Mouse (Mus musculus) limb, embryonic 14.5 days (tissue): Measurements from ENCODE around the gene Ginm1. TPM values are rescaled to one million over a fixed set of nuclear protein-coding genes. Genes with fewer than 3 reads are reported as not detected.

Experiments
- ATAC-seq: fragments of 200-750 bp; cut with Nextera tagmentation; 2 replicates; pipeline ENCODE4 v1.8.0; 2017; ENCODE audit warnings: low read depth, moderate number of reproducible peaks, moderate TSS enrichment; ENCODE audit not compliant: low FRiP score
- DNase-seq: peaks from one replicate; pipeline ENCODE4 v3.0.0-alpha.2; 2015; ENCODE audit warnings: low spot score
- H3K27ac ChIP-seq: fragments of 300-500 bp; sonication (generic); replicated peaks from 2 replicates; pipeline ENCODE4 v1.5.1; 2014; ENCODE audit warnings: low read depth, mild to moderate bottlenecking, low read length, moderate library complexity, mixed read lengths
- H3K27me3 ChIP-seq: fragments of 300-500 bp; sonication (generic); 2 replicates; pipeline ENCODE4 v1.6.1; 2014; ENCODE audit warnings: low read length, mixed read lengths; ENCODE audit not compliant: control insufficient read depth, insufficient read depth
- H3K36me3 ChIP-seq: fragments of 300-500 bp; sonication (generic); 2 replicates; pipeline ENCODE4 v1.6.1; 2014; ENCODE audit warnings: mild to moderate bottlenecking, low read length, moderate library complexity, mixed read lengths; ENCODE audit not compliant: control insufficient read depth, insufficient read depth
- H3K4me1 ChIP-seq: fragments of 300-500 bp; sonication (generic); 2 replicates; pipeline ENCODE4 v1.6.1; 2014; ENCODE audit warnings: antibody characterized with exemption, low read length, mixed read lengths; ENCODE audit not compliant: control insufficient read depth, insufficient read depth
- H3K4me2 ChIP-seq: fragments of 300-500 bp; sonication (generic); replicated peaks from 2 replicates; pipeline ENCODE4 v1.6.1; 2014; ENCODE audit warnings: low read depth, mild to moderate bottlenecking, low read length, moderate library complexity; ENCODE audit not compliant: severe bottlenecking
- H3K4me3 ChIP-seq: fragments of 300-500 bp; sonication (generic); replicated peaks from 2 replicates; pipeline ENCODE4 v1.5.1; 2014; ENCODE audit warnings: low read length
- H3K9ac ChIP-seq: fragments of 300-500 bp; sonication (generic); 2 replicates; pipeline ENCODE4 v1.6.1; 2014; ENCODE audit warnings: mild to moderate bottlenecking, low read depth, low read length, moderate library complexity; ENCODE audit not compliant: severe bottlenecking
- H3K9me3 ChIP-seq: fragments of 300-500 bp; sonication (generic); 2 replicates; pipeline ENCODE4 v1.6.1; 2016; ENCODE audit warnings: low read length; ENCODE audit not compliant: control insufficient read depth
- POLR2A ChIP-seq: fragments of 200-500 bp; IDR thresholded peaks from 2 replicates; pipeline ENCODE4 v1.8.0; 2012; ENCODE audit warnings: inconsistent platforms, mild to moderate bottlenecking, moderate library complexity, borderline replicate concordance; ENCODE audit not compliant: insufficient read depth, insufficient read length; ENCODE audit errors: extremely low read depth
- WGBS: fragments of 180-500 bp; shearing (Covaris S2); extraction: QIAGEN DNeasy Blood & Tissue Kit; methylation state at CpG from one replicate; pipeline ENCODE4 v1.1.7; 2014; 5-methylcytosine and 5-hydroxymethylcytosine counted together
- microRNA-seq: library from miRNA; unstranded; fragments of <30 nt; microRNA quantifications from one replicate; pipeline ENCODE4, GENCODE M21; 2016
- polyA plus RNA-seq, 2 experiments: library from polyadenylated mRNA; depleted of rRNA in 1 of 2; stranded (reverse) in 1 of 2; unstranded in 1 of 2; fragments of >200 nt; fragmentation: Nextera tagmentation in 1 of 2; extraction: Ambion mirVana in 1 of 2; gene quantifications; 2 replicates each; pipeline versions ENCODE4 v1.2.1 to v1.2.3; 2012 to 2014

The Ginm1 gene
- polyA plus RNA-seq, 2 experiments = 49.2 to 86.2 TPM

- no peak for DNase-seq
- no peak for TF ChIP-seq POLR2A
- ATAC-seq = no peak
- H3K9me3 ChIP-seq = no peaks in the 10 kb centered on the region
- no peak overlapping the region for H3K27ac ChIP-seq
- peaks cover 15% of the 10 kb centered on the region for H3K36me3 ChIP-seq
- no peaks in the 10 kb centered on the region for H3K27me3 ChIP-seq
- H3K9ac ChIP-seq = no peak overlapping the region
- H3K4me1 ChIP-seq = no peaks in the 10 kb centered on the region
- no peak overlapping the region for H3K4me3 ChIP-seq
- H3K4me2 ChIP-seq = no peak overlapping the region
These were observed 55.5 kb downstream of the Ginm1 start for GRCm38 (mm10) chr10:7737122-7737521.

GRCm38 (mm10) chr10:7731582-7731981, 61.0 kb downstream of the Ginm1 start:
- Histone ChIP-seq H3K27me3 (no peaks in the 10 kb centered on the region), H3K9ac (no peak overlapping the region), H3K9me3 (no peaks in the 10 kb centered on the region), H3K36me3 (no peaks in the 10 kb centered on the region), H3K4me1 (peaks cover 5% of the 10 kb centered on the region), H3K27ac (no peak overlapping the region), H3K4me2 (no peak overlapping the region), H3K4me3 (no peak overlapping the region)
- no peak for ATAC-seq
- no peak for DNase-seq
- TF ChIP-seq POLR2A = no peak

DNA sequence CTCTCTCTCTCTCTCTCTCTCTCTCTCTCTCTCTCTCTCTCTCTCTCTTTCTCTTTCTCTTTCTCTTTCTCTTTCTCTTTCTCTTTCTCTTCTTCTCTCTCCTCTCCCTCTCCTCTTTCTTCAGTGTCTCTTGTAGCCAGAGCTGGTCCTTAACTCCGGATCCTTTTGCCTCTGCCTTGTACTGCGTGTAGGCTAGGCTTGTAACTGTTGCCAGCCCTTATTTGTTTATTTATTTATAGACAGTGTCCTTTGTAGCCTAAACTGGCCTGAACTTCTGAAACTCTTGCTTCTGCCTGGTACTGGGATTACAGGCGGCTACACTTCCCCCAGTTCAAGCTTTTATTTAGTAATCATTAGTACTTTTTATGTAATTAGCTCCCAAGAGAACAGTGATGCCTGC, 65.6 kb downstream of the Ginm1 start:
- Histone ChIP-seq H3K27me3 (no peaks in the 10 kb centered on the region), H3K4me3 (peak overlapping the region; percentile 88), H3K36me3 (no peaks in the 10 kb centered on the region), H3K9ac (peak overlapping the region; percentile 39; the same call in 1 of the 2 replicates), H3K4me2 (peak overlapping the region; percentile 60), H3K27ac (no peak overlapping the region), H3K4me1 (peaks cover 5% of the 10 kb centered on the region), H3K9me3 (no peaks in the 10 kb centered on the region)
- 12% methylated on average over 3 of the region's 3 CpGs for WGBS
- TF ChIP-seq POLR2A = no peak
- DNase-seq = no peak
- no peak for ATAC-seq

DNA sequence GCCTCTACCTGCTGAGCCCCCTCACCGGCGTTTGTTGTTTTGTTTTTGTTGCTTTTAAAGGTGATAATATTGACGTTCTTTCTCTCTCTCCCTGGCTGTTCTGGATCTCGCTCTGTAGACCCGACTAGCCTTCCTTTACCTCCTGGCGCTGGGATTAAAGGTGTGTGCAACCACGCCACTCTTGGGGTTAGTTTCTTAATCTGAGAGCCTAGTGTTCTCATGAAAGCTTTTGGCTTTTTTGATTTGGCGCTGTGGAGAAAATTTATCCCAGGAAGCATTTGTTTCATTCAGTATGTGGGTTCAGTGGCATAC, 66.2 kb downstream of the Ginm1 start:
- peak overlapping the region; percentile 77 for H3K9ac ChIP-seq
- 0% methylated on average over 8 of the region's 8 CpGs for WGBS

GRCm38 (mm10) chr10:7725751-7726500, 66.7 kb downstream of the Ginm1 start, which contains the start of gene Katna1:
Katna1 (plus strand) TSS chr10:7726000.
- H3K36me3 ChIP-seq = no peaks in the 10 kb centered on the region
- peaks cover 5% of the 10 kb centered on the region for H3K4me1 ChIP-seq
- 1% methylated on average over 49 of the region's 49 CpGs for WGBS
- no peaks in the 10 kb centered on the region for H3K9me3 ChIP-seq
- peak within 1 kb of the TSS; percentile 88 for H3K4me3 ChIP-seq
- peak; percentile 73; the same call in 1 of the 2 replicates for TF ChIP-seq POLR2A
- peak; percentile 99 for ATAC-seq
- peak; percentile 96 for DNase-seq
- H3K4me2 ChIP-seq = peak within 1 kb of the TSS; percentile 60
- no peaks in the 10 kb centered on the region for H3K27me3 ChIP-seq
- peak within 1 kb of the TSS; percentile 72 for H3K27ac ChIP-seq
- peak within 1 kb of the TSS; percentile 77 for H3K9ac ChIP-seq

More for the DNA sequence above, 66.2 kb downstream of the Ginm1 start:
- no peak for TF ChIP-seq POLR2A
- ATAC-seq = no peak
- Histone ChIP-seq H3K4me1 (peaks cover 5% of the 10 kb centered on the region), H3K36me3 (no peaks in the 10 kb centered on the region), H3K9me3 (no peaks in the 10 kb centered on the region), H3K4me2 (peak overlapping the region; percentile 60), H3K4me3 (peak overlapping the region; percentile 88), H3K27me3 (no peaks in the 10 kb centered on the region), H3K27ac (peak overlapping the region; percentile 72; the same call in 1 of the 2 replicates)
- DNase-seq = no peak

Small RNA genes within 50 kb of the gene (microRNA-seq; reads per million reads assigned to microRNA genes)
- 1.6 reads per million for gene Mir5104

Other genes starting within 250 kb of the Ginm1 start
- gene Lrp11, start 203.0 kb downstream of the Ginm1 start, polyA plus RNA-seq (2012; rRNA removed) = 1.8 and 2.1 TPM in 2 replicates
- gene Lrp11, start 203.0 kb downstream of the Ginm1 start, polyA plus RNA-seq (2014; fragmentation: Nextera tagmentation; extraction: Ambion mirVana) = 1.3 and 2.0 TPM in 2 replicates
- 34.7 and 36.8 TPM in 2 replicates for gene Nup43, start 125.3 kb downstream of the Ginm1 start, polyA plus RNA-seq (2012; rRNA removed)
- gene Nup43, start 125.3 kb downstream of the Ginm1 start, polyA plus RNA-seq (2014; fragmentation: Nextera tagmentation; extraction: Ambion mirVana) = 47.1 and 49.1 TPM in 2 replicates
- gene Pcmt1, start 111.7 kb downstream of the Ginm1 start, polyA plus RNA-seq (2012; rRNA removed) = 52.1 and 66.5 TPM in 2 replicates
- 115 and 125 TPM in 2 replicates for gene Pcmt1, start 111.7 kb downstream of the Ginm1 start, polyA plus RNA-seq (2014; fragmentation: Nextera tagmentation; extraction: Ambion mirVana)
- gene Lats1, start 111.6 kb downstream of the Ginm1 start, polyA plus RNA-seq (2012; rRNA removed) = 21.5 and 24.0 TPM in 2 replicates
- 12.0 and 14.0 TPM in 2 replicates for gene Lats1, start 111.6 kb downstream of the Ginm1 start, polyA plus RNA-seq (2014; fragmentation: Nextera tagmentation; extraction: Ambion mirVana)
- 16.6 and 22.7 TPM in 2 replicates for gene Katna1, start 66.8 kb downstream of the Ginm1 start, polyA plus RNA-seq (2012; rRNA removed)
- 58.4 and 59.8 TPM in 2 replicates for gene Katna1, start 66.8 kb downstream of the Ginm1 start, polyA plus RNA-seq (2014; fragmentation: Nextera tagmentation; extraction: Ambion mirVana)
- gene Ppil4, start 67 bp upstream of the Ginm1 start, polyA plus RNA-seq (2012; rRNA removed) = 17.1 and 21.3 TPM in 2 replicates
- 34.7 and 36.3 TPM in 2 replicates for gene Ppil4, start 67 bp upstream of the Ginm1 start, polyA plus RNA-seq (2014; fragmentation: Nextera tagmentation; extraction: Ambion mirVana)
- gene Zc3h12d, start 39.6 kb upstream of the Ginm1 start, polyA plus RNA-seq (2012; rRNA removed) = 0.38 and 0.46 TPM in 2 replicates
- 0.17 and 0.19 TPM in 2 replicates for gene Zc3h12d, start 39.6 kb upstream of the Ginm1 start, polyA plus RNA-seq (2014; fragmentation: Nextera tagmentation; extraction: Ambion mirVana)
- gene Tab2, start 163.4 kb upstream of the Ginm1 start, polyA plus RNA-seq (2012; rRNA removed) = 75.3 and 94.7 TPM in 2 replicates
- gene Tab2, start 163.4 kb upstream of the Ginm1 start, polyA plus RNA-seq (2014; fragmentation: Nextera tagmentation; extraction: Ambion mirVana) = 36.2 and 39.4 TPM in 2 replicates